Mouse (Mus musculus) large intestine, adult 2 months (tissue): ENCODE measurements around the gene Gm47791. TPM values are rescaled to one million over a fixed set of nuclear protein-coding genes. Genes with fewer than 3 reads are reported as not detected.

Experiments
- DNase-seq: peaks from one replicate; pipeline ENCODE4 v3.0.0-alpha.2; 2012; ENCODE audit warnings: low read depth, low spot score
- WGBS: fragments of 180-500 bp; shearing (Covaris S2); methylation state at CpG from one replicate; pipeline ENCODE4 v1.1.7; 2018; 5-methylcytosine and 5-hydroxymethylcytosine counted together
- polyA plus RNA-seq: library from polyadenylated mRNA; depleted of rRNA; stranded (reverse); fragments of >200 nt; gene quantifications from 2 replicates; pipeline ENCODE4 v1.2.3, GENCODE M21; 2012; rRNA removed

Gm47791 gene
- polyA plus RNA-seq, 1 experiment = not detected

DNA sequence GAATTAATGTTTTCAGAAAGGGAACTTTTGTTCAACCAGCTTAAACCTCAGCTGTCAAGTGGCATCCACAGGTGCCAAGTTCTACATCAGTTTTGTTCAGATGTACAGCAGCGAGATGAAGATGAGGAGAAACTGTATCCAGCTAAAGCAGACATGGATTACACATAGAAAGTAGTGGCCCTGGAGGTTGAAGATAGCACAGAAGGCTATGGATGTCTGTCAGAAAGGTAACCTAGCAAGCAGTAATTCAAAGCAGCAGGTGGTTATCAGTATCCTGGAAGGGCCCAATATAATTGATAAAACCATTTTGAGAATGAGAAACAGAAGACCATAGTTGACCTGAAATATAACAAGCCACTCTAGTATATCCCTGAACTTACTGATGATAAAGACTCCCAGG lies 37.7 kb downstream of the Gm47791 start:
- WGBS = 98% methylated on average over 1 of the region's 1 CpGs
- DNase-seq = no peak

DNA sequence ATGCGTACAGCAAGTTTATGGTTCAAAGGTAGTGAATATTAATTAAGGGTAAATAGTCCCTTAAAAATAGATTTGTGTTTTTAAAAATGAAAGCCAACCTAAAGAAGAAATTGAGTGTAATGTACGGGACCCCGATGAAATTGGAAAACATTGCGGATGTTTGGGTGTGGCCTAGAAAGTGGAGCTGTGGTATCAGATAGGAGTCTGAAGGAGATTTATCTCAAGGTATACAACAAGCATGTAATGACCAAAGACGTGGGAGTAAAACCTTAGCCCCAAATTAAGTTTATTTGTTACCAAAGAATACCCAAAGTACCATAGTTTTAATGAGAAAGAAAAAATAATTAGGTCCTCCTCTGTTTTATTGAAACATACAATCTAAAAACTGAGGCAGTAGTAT lies 44.6 kb downstream of the Gm47791 start:
- WGBS = 88% methylated on average over 5 of the region's 5 CpGs

GRCm38 (mm10) chr1:82725875-82726185 lies 45.2 kb downstream of the Gm47791 start:
- 33% methylated on average over 4 of the region's 4 CpGs for WGBS

More for the DNA sequence above, 44.6 kb downstream of the Gm47791 start:
- no peak for DNase-seq

GRCm38 (mm10) chr1:82725026-82725874 lies 45.8 kb downstream of the Gm47791 start:
- 2% methylated on average over 37 of the region's 37 CpGs for WGBS
- peak; percentile 42 for DNase-seq

More at GRCm38 (mm10) chr1:82725875-82726185, 45.2 kb downstream of the Gm47791 start:
- no peak for DNase-seq

- DNase-seq = peak; percentile 94
- 8% methylated on average over 38 of the region's 38 CpGs for WGBS
Observed at GRCm38 (mm10) chr1:82724339-82725025, 46.6 kb downstream of the Gm47791 start, which contains the start of gene Mff. Mff (plus strand) TSS chr1:82724890.

Other genes with a start within 250 kb of the Gm47791 start
- gene Col4a4, start 184.4 kb downstream of the Gm47791 start, polyA plus RNA-seq = 0.05 and 0.12 TPM in 2 replicates
- 0.06 and 0.74 TPM in 2 replicates for gene Col4a3, start 184.3 kb downstream of the Gm47791 start, polyA plus RNA-seq
- gene Mff, start 46.4 kb downstream of the Gm47791 start, polyA plus RNA-seq = 30.8 and 40.5 TPM in 2 replicates
- 281 and 316 TPM in 2 replicates for gene Tm4sf20, start 2.8 kb downstream of the Gm47791 start, polyA plus RNA-seq
- gene Agfg1, start 68.2 kb upstream of the Gm47791 start, polyA plus RNA-seq = 35.2 and 46.2 TPM in 2 replicates
- gene A030005L19Rik, start 142.1 kb upstream of the Gm47791 start, polyA plus RNA-seq = 0.74 and 1.2 TPM in 2 replicates
- not detected in 2 replicates for gene A030014E15Rik, start 153.7 kb upstream of the Gm47791 start, polyA plus RNA-seq
- not detected in 2 replicates for gene Gm6217, start 160.2 kb upstream of the Gm47791 start, polyA plus RNA-seq
- not detected in 2 replicates for gene A030003K21Rik, start 172.1 kb upstream of the Gm47791 start, polyA plus RNA-seq
- gene Gm7544, start 184.8 kb upstream of the Gm47791 start, polyA plus RNA-seq = not detected in 2 replicates
- not detected in 2 replicates for gene Gm47955, start 189.0 kb upstream of the Gm47791 start, polyA plus RNA-seq
- not detected in 2 replicates for gene Gm47959, start 229.3 kb upstream of the Gm47791 start, polyA plus RNA-seq